Mouse (Mus musculus) limb, embryonic 11.5 days (tissue): ENCODE results near the gene Hist1h3g. TPM values are rescaled to one million over a fixed set of nuclear protein-coding genes. Genes with fewer than 3 reads are reported as not detected.
"Not testable (repeated sequence)": the region's sequence is repeated elsewhere in the genome, so short reads cannot be mapped to it uniquely, and the experiment has no call there.

Experiments
- ATAC-seq: fragments of 200-750 bp; cut with Nextera tagmentation; 2 replicates; pipeline ENCODE4 v1.8.0; 2017; ENCODE audit warnings: low read depth; ENCODE audit not compliant: insufficient number of reproducible peaks, low FRiP score, low TSS enrichment
- DNase-seq: peaks from one replicate; pipeline ENCODE4 v3.0.0-alpha.2; 2015; ENCODE audit warnings: low spot score
- H3K27ac ChIP-seq: fragments of 300-500 bp; sonication (generic); replicated peaks from 2 replicates; pipeline ENCODE4 v1.5.1; 2014; ENCODE audit warnings: low read depth, mild to moderate bottlenecking, low read length
- H3K27me3 ChIP-seq: fragments of 300-500 bp; sonication (generic); 2 replicates; pipeline ENCODE4 v1.6.1; 2014; ENCODE audit warnings: mild to moderate bottlenecking, low read length, mixed read lengths; ENCODE audit not compliant: control insufficient read depth, insufficient read depth
- H3K36me3 ChIP-seq: fragments of 300-500 bp; sonication (generic); 2 replicates; pipeline ENCODE4 v1.6.1; 2014; ENCODE audit warnings: mild to moderate bottlenecking, low read length, moderate library complexity, mixed read lengths; ENCODE audit not compliant: control insufficient read depth, insufficient read depth
- H3K4me1 ChIP-seq: fragments of 300-500 bp; sonication (generic); 2 replicates; pipeline ENCODE4 v1.6.1; 2014; ENCODE audit warnings: low read length, mixed read lengths; ENCODE audit not compliant: control insufficient read depth, insufficient read depth
- H3K4me2 ChIP-seq: fragments of 300-500 bp; sonication (generic); 2 replicates; pipeline ENCODE4 v1.6.1; 2014; ENCODE audit warnings: low read depth, mild to moderate bottlenecking, moderate library complexity; ENCODE audit not compliant: severe bottlenecking
- H3K4me3 ChIP-seq: fragments of 300-500 bp; sonication (generic); 2 replicates; pipeline ENCODE4 v1.5.1; 2014; ENCODE audit warnings: low read depth, low read length
- H3K9ac ChIP-seq: fragments of 300-500 bp; sonication (generic); 2 replicates; pipeline ENCODE4 v1.6.1; 2014; ENCODE audit warnings: mild to moderate bottlenecking, low read length
- H3K9me3 ChIP-seq: fragments of 300-500 bp; sonication (generic); 2 replicates; pipeline ENCODE4 v1.6.1; 2016; ENCODE audit warnings: low read length; ENCODE audit not compliant: control insufficient read depth
- WGBS: fragments of 180-500 bp; shearing (Covaris S2); extraction: QIAGEN DNeasy Blood & Tissue Kit; methylation state at CpG from one replicate; pipeline ENCODE4 v1.1.7; 2014; 5-methylcytosine and 5-hydroxymethylcytosine counted together
- polyA plus RNA-seq: library from polyadenylated mRNA; unstranded; fragments of >200 nt; fragmentation: Nextera tagmentation; extraction: Ambion mirVana; gene quantifications from 2 replicates; pipeline ENCODE4 v1.2.1, GENCODE M21; 2014

Gene Hist1h3g
- 7.0 and 9.4 TPM in 2 replicates for polyA plus RNA-seq

DNA sequence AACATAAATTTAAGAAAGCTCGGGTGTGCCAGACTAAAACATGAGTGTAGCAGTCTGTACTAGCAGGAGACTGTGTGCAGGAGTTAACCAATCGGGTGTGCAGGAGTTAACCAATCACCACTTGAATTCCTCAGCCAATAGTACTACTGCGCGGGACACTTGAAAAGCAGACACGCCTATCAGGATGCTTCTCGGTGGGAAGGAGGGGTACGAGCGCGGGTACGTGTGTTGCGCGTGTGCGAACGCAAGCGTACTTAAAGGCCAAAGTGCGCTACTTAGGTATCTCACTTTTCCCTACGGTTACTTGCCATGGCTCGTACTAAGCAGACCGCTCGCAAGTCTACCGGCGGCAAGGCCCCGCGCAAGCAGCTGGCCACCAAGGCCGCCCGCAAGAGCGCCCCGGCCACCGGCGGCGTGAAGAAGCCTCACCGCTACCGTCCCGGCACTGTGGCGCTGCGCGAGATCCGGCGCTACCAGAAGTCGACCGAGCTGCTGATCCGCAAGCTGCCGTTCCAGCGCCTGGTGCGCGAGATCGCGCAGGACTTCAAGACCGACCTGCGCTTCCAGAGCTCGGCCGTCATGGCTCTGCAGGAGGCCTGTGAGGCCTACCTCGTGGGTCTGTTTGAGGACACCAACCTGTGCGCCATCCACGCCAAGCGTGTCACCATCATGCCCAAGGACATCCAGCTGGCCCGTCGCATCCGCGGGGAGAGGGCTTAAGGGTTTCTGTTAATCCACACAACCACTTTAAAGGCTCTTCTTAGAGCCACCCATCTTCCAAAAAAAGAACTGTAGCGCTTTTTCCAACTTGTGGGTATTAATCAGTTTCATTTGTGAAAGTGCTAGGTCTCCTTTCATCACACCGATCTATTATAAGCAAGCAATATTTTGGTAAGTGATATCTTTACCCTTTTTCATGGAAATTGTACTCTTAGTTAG lies at the start of gene Hist1h3g:
Hist1h3g (plus strand) TSS at position 286 of the 939 bp plus-strand sequence.
- DNase-seq (peak; percentile 90), ATAC-seq (peak; percentile 92)
- H3K9me3 ChIP-seq, H3K36me3 ChIP-seq, H3K27me3 ChIP-seq: not testable (repeated sequence)
- Histone ChIP-seq H3K27ac (peak within 1 kb of the TSS; percentile 94), H3K9ac (peak within 1 kb of the TSS; percentile 84), H3K4me3 (peak within 1 kb of the TSS; percentile 47), H3K4me2 (peak within 1 kb of the TSS; percentile 75), H3K4me1 (peaks cover 11% of the 10 kb centered on the region)
- WGBS: under 1% methylated on average over 43 of the region's 62 CpGs

DNA sequence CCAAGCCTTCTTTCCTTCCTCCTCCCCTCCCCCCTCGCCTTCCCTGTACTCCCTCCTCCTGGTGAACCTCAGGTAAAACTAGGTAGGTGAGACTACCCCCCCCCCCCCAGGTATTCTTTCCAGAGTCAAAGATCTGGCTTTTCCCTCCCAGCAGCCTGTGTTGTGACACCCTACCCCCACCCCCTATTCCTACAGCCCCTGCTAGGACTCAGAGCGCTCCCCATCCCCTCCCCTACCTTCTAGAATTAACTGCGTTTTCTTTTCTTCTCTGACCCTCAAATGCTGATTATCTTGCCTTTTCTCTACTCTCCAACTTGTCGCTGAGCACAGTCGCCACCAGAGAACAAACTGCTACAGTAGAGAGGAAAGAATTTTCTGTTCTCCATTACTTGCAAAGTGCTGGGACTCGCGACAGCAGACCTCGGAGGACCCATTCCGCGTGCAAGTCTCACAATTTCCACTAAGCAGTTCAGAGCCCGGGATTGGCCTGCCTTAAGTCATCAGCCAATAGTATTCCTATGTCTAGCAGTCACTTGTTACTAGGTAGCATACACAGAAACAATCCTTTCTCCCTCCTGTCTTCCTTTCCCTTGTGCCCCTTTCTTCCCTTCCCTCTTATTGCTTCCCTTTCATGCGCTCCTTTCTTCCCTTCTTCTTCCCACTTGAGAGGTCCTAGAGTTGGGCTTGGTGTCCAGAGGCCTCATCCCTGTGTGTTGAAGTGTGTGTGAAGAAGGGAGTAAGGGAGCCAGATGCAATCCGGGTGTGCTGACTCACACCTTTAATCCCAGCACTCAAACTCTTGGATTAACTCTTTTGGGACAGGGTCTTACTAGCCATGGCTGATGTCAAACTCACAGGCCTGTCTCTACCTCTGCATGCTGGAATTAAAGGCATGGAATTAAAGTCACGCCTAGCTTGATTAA lies 46.6 kb upstream of the Hist1h3g start, which contains the start of gene Btn2a2:
Btn2a2 (minus strand) TSS at position 458 of the 923 bp plus-strand sequence.
- WGBS: 2% methylated on average over 13 of the region's 14 CpGs
- Histone ChIP-seq H3K27ac (no peak within 1 kb of the TSS), H3K4me1 (no peaks in the 10 kb centered on the region; the same call in 1 of the 2 replicates), H3K36me3 (no peaks in the 10 kb centered on the region), H3K4me3 (peak within 1 kb of the TSS; percentile 21), H3K9me3 (no peaks in the 10 kb centered on the region), H3K4me2 (peak within 1 kb of the TSS; percentile 46), H3K9ac (0 out of 2 replicates have a peak within 1 kb of the TSS, but pooled peaks have one; percentile 27), H3K27me3 (no peaks in the 10 kb centered on the region)
- DNase-seq: peak; percentile 81
- ATAC-seq: peak; percentile 95

DNA sequence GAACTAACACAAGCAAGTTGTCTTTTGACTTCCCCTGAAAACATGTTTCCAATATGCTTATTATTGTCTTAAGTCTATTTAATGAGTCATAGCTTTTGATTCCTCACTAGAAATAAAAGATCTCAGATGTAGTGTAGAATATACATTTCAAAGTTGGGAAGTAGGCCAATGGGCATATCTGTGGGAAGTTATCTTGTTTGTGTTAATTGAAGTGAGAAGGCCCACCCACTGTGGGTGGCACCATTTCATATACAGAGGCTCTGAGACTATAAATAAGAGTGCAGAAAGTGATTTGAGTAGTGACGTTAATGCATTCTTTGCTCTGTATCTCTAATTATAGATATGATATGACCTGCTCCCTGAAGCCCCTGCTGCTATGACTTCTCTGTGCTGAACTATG lies 44.4 kb upstream of the Hist1h3g start:
- DNase-seq (no peak), ATAC-seq (no peak)
- H3K27me3 ChIP-seq: no peaks in the 10 kb centered on the region
- no peak overlapping the region for H3K4me2 ChIP-seq
- no peaks in the 10 kb centered on the region for H3K36me3 ChIP-seq
- H3K4me1 ChIP-seq: no peaks in the 10 kb centered on the region; the same call in 1 of the 2 replicates
- H3K27ac ChIP-seq: no peak overlapping the region
- H3K4me3 ChIP-seq: no peak overlapping the region
- H3K9me3 ChIP-seq: no peaks in the 10 kb centered on the region
- WGBS: 53% methylated on average over 1 of the region's 1 CpGs
- no peak overlapping the region for H3K9ac ChIP-seq

DNA sequence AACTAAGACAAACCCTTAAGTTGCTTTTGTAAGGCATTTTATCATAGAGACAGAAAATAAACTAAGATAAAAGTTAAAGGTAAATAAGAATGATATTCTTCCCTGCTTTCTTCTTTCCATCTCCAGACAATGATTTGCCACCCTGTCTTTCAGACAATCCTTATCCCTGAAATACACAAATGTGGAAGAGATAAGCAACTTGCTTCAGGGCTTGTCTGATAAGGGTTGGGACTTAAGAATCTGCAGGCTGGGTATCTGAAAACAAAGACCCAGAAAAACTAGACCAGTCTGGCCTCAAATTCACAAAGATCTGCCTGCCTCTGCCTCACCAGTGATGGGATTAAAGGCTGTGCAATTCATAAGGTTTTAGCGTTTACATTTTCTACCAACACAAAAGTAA lies 44.0 kb upstream of the Hist1h3g start:
- Histone ChIP-seq H3K4me1 (no peaks in the 10 kb centered on the region; the same call in 1 of the 2 replicates), H3K27ac (no peak overlapping the region), H3K4me3 (no peak overlapping the region), H3K4me2 (no peak overlapping the region), H3K27me3 (no peaks in the 10 kb centered on the region), H3K9me3 (no peaks in the 10 kb centered on the region), H3K9ac (no peak overlapping the region), H3K36me3 (no peaks in the 10 kb centered on the region)
- DNase-seq: no peak
- 21% methylated on average over 1 of the region's 1 CpGs for WGBS
- no peak for ATAC-seq

DNA sequence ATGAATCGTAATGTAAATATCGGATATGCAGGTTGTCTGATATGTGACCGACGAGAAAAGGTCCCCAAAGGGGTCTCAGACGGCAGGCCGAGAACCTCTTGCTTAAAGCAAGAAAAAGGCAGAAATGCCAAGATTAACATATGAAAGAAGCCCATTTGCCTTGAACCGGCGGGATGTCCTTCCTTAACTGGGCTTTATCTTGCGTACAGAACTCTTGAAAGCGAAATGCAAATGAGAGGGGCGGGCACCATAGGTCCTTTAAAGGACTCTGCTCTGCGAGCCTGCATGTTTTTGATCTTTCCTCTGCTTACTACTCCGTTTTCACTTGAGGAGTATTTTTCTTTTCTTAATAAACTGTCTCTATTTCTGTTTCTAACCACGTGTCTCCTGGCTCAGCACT lies 43.2 kb upstream of the Hist1h3g start:
- H3K36me3 ChIP-seq: no peaks in the 10 kb centered on the region
- no peaks in the 10 kb centered on the region for H3K9me3 ChIP-seq
- no peak overlapping the region for H3K4me3 ChIP-seq
- peak overlapping the region; percentile 27; the same call in 1 of the 2 replicates for H3K4me2 ChIP-seq
- no peak overlapping the region for H3K27ac ChIP-seq
- ATAC-seq: no peak
- no peak for DNase-seq
- no peak overlapping the region for H3K9ac ChIP-seq
- WGBS: 10% methylated on average over 14 of the region's 14 CpGs
- no peaks in the 10 kb centered on the region for H3K27me3 ChIP-seq
- no peaks in the 10 kb centered on the region; the same call in 1 of the 2 replicates for H3K4me1 ChIP-seq

GRCm38 (mm10) chr13:23495526-23495925 lies 39.7 kb upstream of the Hist1h3g start:
- Histone ChIP-seq H3K9me3 (no peaks in the 10 kb centered on the region), H3K36me3 (no peaks in the 10 kb centered on the region), H3K4me2 (no peak overlapping the region), H3K9ac (no peak overlapping the region), H3K4me1 (peaks cover 4% of the 10 kb centered on the region; the same call in 1 of the 2 replicates), H3K27ac (no peak overlapping the region), H3K4me3 (no peak overlapping the region), H3K27me3 (no peaks in the 10 kb centered on the region)
- no peak for ATAC-seq
- no peak for DNase-seq
- 77% methylated on average over 6 of the region's 6 CpGs for WGBS

GRCm38 (mm10) chr13:23497656-23498321 lies 37.4 kb upstream of the Hist1h3g start:
- peak overlapping the region; percentile 15; the same call in 1 of the 2 replicates for H3K4me3 ChIP-seq
- no peaks in the 10 kb centered on the region for H3K9me3 ChIP-seq
- H3K4me1 ChIP-seq: peaks cover 4% of the 10 kb centered on the region; the same call in 1 of the 2 replicates
- no peaks in the 10 kb centered on the region for H3K36me3 ChIP-seq
- no peak for ATAC-seq
- peak overlapping the region; percentile 44 for H3K4me2 ChIP-seq
- H3K27me3 ChIP-seq: no peaks in the 10 kb centered on the region
- under 1% methylated on average over 19 of the region's 19 CpGs for WGBS
- DNase-seq: peak; percentile 80
- 0 out of 2 replicates have a peak overlapping the region, but pooled peaks have one; percentile 55 for H3K27ac ChIP-seq
- H3K9ac ChIP-seq: no peak overlapping the region
